Mouse (Mus musculus) midbrain, embryonic 11.5 days (tissue): ENCODE measurements around the gene Aass. TPM values are rescaled to one million over a fixed set of nuclear protein-coding genes. Genes with fewer than 3 reads are reported as not detected.

Source experiments
- polyA plus RNA-seq: library from polyadenylated mRNA; unstranded; fragments of >200 nt; fragmentation: Nextera tagmentation; extraction: Ambion mirVana; gene quantifications from 2 replicates; pipeline ENCODE4 v1.2.1, GENCODE M21; 2014

Aass gene
- polyA plus RNA-seq, 1 experiment from 2014 or later: 1.0 TPM

Other genes with a start within 250 kb of the Aass start
- 1.9 and 3.3 TPM in 2 replicates for gene Fezf1, start 115.4 kb upstream of the Aass start, polyA plus RNA-seq